Mouse (Mus musculus) kidney, postnatal 0 days (tissue): ENCODE results near the gene Nenf. TPM values are rescaled to one million over a fixed set of nuclear protein-coding genes. Genes with fewer than 3 reads are reported as not detected.

ENCODE experiments used
- ATAC-seq: fragments of 200-750 bp; cut with Nextera tagmentation; replicated peaks from 2 replicates; pipeline ENCODE4 v1.8.0; 2017; ENCODE audit warnings: low read depth, moderate number of reproducible peaks, moderate TSS enrichment, moderate library complexity; ENCODE audit not compliant: low FRiP score
- DNase-seq: peaks from one replicate; pipeline ENCODE4 v3.0.0-alpha.2; 2016; ENCODE audit warnings: low spot score
- H3K27ac ChIP-seq: fragments of 300-500 bp; sonication (generic); 2 replicates; pipeline ENCODE4 v1.5.1; 2014; ENCODE audit warnings: mild to moderate bottlenecking
- H3K27me3 ChIP-seq: fragments of 300-500 bp; sonication (generic); 2 replicates; pipeline ENCODE4 v1.6.1; 2014; ENCODE audit warnings: low read length, mixed read lengths; ENCODE audit not compliant: insufficient read depth
- H3K36me3 ChIP-seq: fragments of 300-500 bp; sonication (generic); 2 replicates; pipeline ENCODE4 v1.6.1; 2014; ENCODE audit warnings: low read length, mixed read lengths; ENCODE audit not compliant: insufficient read depth
- H3K4me1 ChIP-seq: fragments of 300-500 bp; sonication (generic); replicated peaks from 2 replicates; pipeline ENCODE4 v1.6.1; 2014; ENCODE audit warnings: antibody characterized with exemption, low read length, mixed read lengths; ENCODE audit not compliant: insufficient read depth
- H3K4me2 ChIP-seq: fragments of 300-500 bp; sonication (generic); 2 replicates; pipeline ENCODE4 v1.6.1; 2014; ENCODE audit warnings: mild to moderate bottlenecking, low read length, moderate library complexity, mixed read lengths
- H3K4me3 ChIP-seq: fragments of 300-500 bp; sonication (generic); replicated peaks from 2 replicates; pipeline ENCODE4 v1.5.1; 2014; ENCODE audit warnings: low read depth, low read length
- H3K9ac ChIP-seq: fragments of 300-500 bp; sonication (generic); 2 replicates; pipeline ENCODE4 v1.6.1; 2014; ENCODE audit warnings: low read depth, low read length
- H3K9me3 ChIP-seq: fragments of 300-500 bp; sonication (generic); replicated peaks from 2 replicates; pipeline ENCODE4 v1.6.1; 2016; ENCODE audit warnings: low read length, inconsistent platforms, mixed read lengths
- CTCF ChIP-seq: IDR thresholded peaks from 2 replicates; pipeline ENCODE4 v1.5.1; 2016; ENCODE audit warnings: antibody characterized with exemption, low read depth, mild to moderate bottlenecking, moderate library complexity
- WGBS: fragments of 180-500 bp; shearing (Covaris S2); extraction: QIAGEN DNeasy Blood & Tissue Kit; methylation state at CpG from one replicate; pipeline ENCODE4 v1.1.7; 2014; 5-methylcytosine and 5-hydroxymethylcytosine counted together
- polyA plus RNA-seq: library from polyadenylated mRNA; unstranded; fragments of >200 nt; fragmentation: Nextera tagmentation; extraction: Ambion mirVana; gene quantifications from 2 replicates; pipeline ENCODE4 v1.2.1, GENCODE M21; 2015

Gene Nenf
- polyA plus RNA-seq, 1 experiment from 2014 or later = 144 TPM

DNA sequence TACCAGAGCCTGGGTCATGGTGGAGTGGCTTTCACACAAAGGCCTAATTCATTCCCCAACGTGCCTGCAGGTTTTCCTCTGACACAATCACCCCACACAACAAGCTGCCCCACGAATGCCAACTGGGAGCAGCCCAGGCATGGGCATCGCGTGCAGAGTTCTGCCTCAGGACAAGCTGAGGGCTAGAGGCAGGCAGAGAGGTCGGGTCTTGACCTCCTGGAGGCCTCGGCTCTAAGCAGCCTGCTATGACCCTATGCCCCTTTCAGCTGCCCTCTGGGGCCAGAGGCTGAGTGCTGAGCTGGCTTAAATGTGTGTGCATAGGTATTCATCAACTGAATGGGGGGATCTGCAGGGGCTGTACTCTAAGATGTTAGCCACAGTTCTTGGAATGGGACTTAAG, 56.1 kb downstream of the Nenf start:
- no peak overlapping the region for H3K9ac ChIP-seq
- ATAC-seq (no peak), DNase-seq (no peak)
- no peaks in the 10 kb centered on the region for H3K9me3 ChIP-seq
- H3K4me2 ChIP-seq = no peak overlapping the region
- H3K4me1 ChIP-seq = no peaks in the 10 kb centered on the region
- no peak for TF ChIP-seq CTCF
- H3K27ac ChIP-seq = no peak overlapping the region; the same call in 1 of the 2 replicates
- no peaks in the 10 kb centered on the region for H3K27me3 ChIP-seq
- H3K4me3 ChIP-seq = no peak overlapping the region
- H3K36me3 ChIP-seq = no peaks in the 10 kb centered on the region
- 44% methylated on average over 6 of the region's 6 CpGs for WGBS

DNA sequence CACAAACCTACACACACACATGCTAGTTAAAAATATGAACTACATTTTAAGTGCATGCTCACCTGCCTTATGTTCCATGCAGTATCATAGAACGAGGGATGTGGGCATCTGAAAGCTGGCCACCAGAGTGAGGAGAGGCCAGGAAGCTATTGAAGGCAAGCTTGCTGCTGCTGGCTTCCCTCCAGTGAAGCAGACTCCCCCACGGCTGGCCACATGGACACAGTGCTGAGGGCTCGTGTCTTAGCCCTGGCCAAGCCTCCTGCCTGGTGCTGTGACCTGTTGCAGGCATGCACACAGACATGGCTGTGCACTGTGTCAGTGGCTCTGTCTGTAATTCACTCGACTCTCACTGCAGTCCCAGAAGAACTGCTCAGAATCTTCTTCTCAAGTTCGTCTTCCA, 58.3 kb downstream of the Nenf start:
- H3K4me3 ChIP-seq = no peak overlapping the region
- ATAC-seq (no peak), DNase-seq (no peak)
- TF ChIP-seq CTCF = no peak
- WGBS = 43% methylated on average over 5 of the region's 5 CpGs
- H3K36me3 ChIP-seq = no peaks in the 10 kb centered on the region
- no peak overlapping the region for H3K9ac ChIP-seq
- no peaks in the 10 kb centered on the region for H3K27me3 ChIP-seq
- H3K9me3 ChIP-seq = no peaks in the 10 kb centered on the region
- H3K4me2 ChIP-seq = no peak overlapping the region
- H3K4me1 ChIP-seq = no peaks in the 10 kb centered on the region
- no peak overlapping the region for H3K27ac ChIP-seq

DNA sequence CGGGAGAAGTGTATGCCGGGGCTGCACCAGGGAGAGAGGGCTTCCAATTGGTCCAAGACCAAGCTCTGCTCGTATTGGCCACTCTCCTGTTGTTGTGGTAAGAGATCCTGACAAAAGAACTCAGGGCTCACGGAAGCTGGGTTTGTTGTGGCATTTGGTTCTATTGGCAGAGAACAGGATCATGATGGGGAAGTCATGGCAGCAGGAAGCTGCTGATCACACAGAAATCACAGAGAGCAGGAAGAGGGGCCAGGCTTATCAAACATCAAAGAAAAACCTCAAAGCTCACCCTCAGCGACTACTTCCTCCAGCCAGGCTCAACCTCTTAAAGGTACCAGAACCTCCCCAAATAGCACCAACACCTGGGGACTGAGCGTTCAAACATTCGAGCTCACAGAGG, 58.9 kb downstream of the Nenf start:
- Histone ChIP-seq H3K4me2 (0 out of 2 replicates have a peak overlapping the region, but pooled peaks have one; percentile 18), H3K27ac (0 out of 2 replicates have a peak overlapping the region, but pooled peaks have one; percentile 28)

DNA sequence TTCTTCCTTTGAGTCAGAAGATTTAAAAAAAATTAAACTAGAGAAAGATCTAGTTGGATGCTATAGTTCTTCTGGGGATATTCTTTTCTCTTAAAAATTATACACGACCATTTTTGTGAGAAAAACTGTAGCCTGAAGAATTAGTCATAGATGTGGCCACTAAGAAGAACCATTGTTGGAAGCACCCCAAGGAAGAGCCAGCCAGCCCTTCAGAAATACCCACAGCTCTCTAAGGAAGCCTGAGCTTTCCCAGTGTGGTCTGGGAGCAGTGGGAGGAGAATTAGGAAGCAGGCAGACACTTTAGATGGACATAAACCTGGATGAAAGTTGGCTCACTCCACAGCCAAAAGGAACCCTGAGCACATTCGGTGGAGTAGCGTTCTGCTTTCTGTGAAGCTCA, 59.5 kb downstream of the Nenf start:
- H3K4me2 ChIP-seq = no peak overlapping the region
- TF ChIP-seq CTCF = no peak
- H3K4me1 ChIP-seq = no peaks in the 10 kb centered on the region

More for the DNA sequence above, 58.9 kb downstream of the Nenf start:
- ATAC-seq (no peak), DNase-seq (peak; percentile 48)
- no peaks in the 10 kb centered on the region for H3K27me3 ChIP-seq
- TF ChIP-seq CTCF = no peak
- H3K36me3 ChIP-seq = no peaks in the 10 kb centered on the region
- H3K9ac ChIP-seq = no peak overlapping the region
- WGBS = 25% methylated on average over 7 of the region's 7 CpGs
- no peaks in the 10 kb centered on the region for H3K4me1 ChIP-seq
- no peaks in the 10 kb centered on the region for H3K9me3 ChIP-seq
- H3K4me3 ChIP-seq = no peak overlapping the region

DNA sequence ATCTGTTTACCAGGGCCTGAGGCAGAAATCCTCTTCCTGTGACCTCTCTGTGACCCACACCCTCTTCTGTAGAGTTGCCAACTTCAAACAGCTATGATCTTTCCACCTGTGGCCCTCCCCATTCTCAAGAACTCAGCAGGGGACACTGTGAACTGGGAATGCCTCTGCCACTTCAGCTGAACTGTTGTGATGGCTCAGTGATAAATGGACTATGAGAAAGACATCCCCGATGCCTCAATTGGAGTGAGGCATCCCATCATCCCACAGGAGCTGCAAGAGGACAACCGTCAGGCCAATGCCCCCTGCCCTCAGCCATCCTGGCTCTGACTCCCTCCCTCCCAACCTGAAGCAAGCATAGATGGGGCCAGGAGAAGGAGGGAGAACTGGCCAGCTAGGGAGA, 60.0 kb downstream of the Nenf start:
- ATAC-seq = no peak
- H3K36me3 ChIP-seq = no peaks in the 10 kb centered on the region
- TF ChIP-seq CTCF = no peak
- 46% methylated on average over 2 of the region's 2 CpGs for WGBS
- H3K4me2 ChIP-seq = no peak overlapping the region
- no peaks in the 10 kb centered on the region for H3K9me3 ChIP-seq
- H3K4me1 ChIP-seq = no peaks in the 10 kb centered on the region
- no peak overlapping the region for H3K27ac ChIP-seq
- H3K27me3 ChIP-seq = no peaks in the 10 kb centered on the region
- no peak overlapping the region for H3K4me3 ChIP-seq
- no peak overlapping the region for H3K9ac ChIP-seq
- DNase-seq = no peak

More for the DNA sequence above, 59.5 kb downstream of the Nenf start:
- no peaks in the 10 kb centered on the region for H3K36me3 ChIP-seq
- 52% methylated on average over 3 of the region's 3 CpGs for whole genome bisulfite sequencing
- H3K27ac ChIP-seq = 0 out of 2 replicates have a peak overlapping the region, but pooled peaks have one; percentile 28
- H3K4me3 ChIP-seq = no peak overlapping the region
- H3K27me3 ChIP-seq = no peaks in the 10 kb centered on the region
- no peak for DNase-seq
- ATAC-seq = no peak
- H3K9me3 ChIP-seq = no peaks in the 10 kb centered on the region
- no peak overlapping the region for H3K9ac ChIP-seq

DNA sequence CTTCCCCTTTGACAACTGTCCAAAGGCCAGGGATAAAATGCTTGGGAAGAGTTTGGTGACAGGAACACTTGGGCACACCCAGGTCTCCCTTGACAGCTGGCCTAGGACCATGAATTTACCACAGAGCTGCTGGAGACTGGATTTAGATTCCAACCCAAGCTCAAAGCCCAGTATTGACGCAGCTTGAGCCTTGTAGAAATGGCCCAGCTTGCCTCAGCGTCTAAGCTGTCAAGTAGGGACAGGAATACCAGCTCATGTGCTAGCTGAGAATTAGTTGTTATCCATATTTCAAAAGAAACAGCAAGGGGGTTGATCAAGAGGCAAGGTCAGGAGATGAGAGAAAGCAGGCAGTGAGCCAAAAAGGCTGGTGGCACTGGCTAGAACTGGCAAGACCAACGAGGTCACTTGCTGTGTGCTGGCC, 60.6 kb downstream of the Nenf start:
- Histone ChIP-seq H3K4me3 (no peak overlapping the region), H3K27ac (0 out of 2 replicates have a peak overlapping the region, but pooled peaks have one; percentile 51), H3K36me3 (no peaks in the 10 kb centered on the region), H3K4me2 (no peak overlapping the region), H3K9me3 (no peaks in the 10 kb centered on the region), H3K9ac (no peak overlapping the region), H3K27me3 (no peaks in the 10 kb centered on the region), H3K4me1 (no peaks in the 10 kb centered on the region)
- DNase-seq (no peak), ATAC-seq (no peak)
- TF ChIP-seq CTCF = no peak
- 66% methylated on average over 3 of the region's 3 CpGs for WGBS

Other genes with a start within 250 kb of the Nenf start
- gene Batf3, start 220.3 kb downstream of the Nenf start, polyA plus RNA-seq = 10.5 and 12.5 TPM in 2 replicates
- gene Fam71a, start 153.4 kb downstream of the Nenf start, polyA plus RNA-seq = not detected in 2 replicates
- gene Atf3, start 100.2 kb downstream of the Nenf start, polyA plus RNA-seq = 3.2 and 4.0 TPM in 2 replicates
- 19.7 and 24.5 TPM in 2 replicates for gene Tmem206, start 7.7 kb upstream of the Nenf start, polyA plus RNA-seq
- gene Ppp2r5a, start 85.1 kb upstream of the Nenf start, polyA plus RNA-seq = 32.4 and 39.8 TPM in 2 replicates